Mouse (Mus musculus) ES-CJ7 (cell line): ENCODE data around the gene Rassf6.

ENCODE experiments used
- DNase-seq: peaks from one replicate; pipeline ENCODE4 v3.0.0; 2011; ENCODE audit warnings: low read depth, low spot score

Rassf6 gene

GRCm38 (mm10) chr5:90568338-90568737 lies 72.1 kb downstream of the Rassf6 start:
- no peak for DNase-seq

- DNase-seq: no peak
Observed at GRCm38 (mm10) chr5:90567788-90568187, 72.7 kb downstream of the Rassf6 start.

- no peak for DNase-seq
Observed at GRCm38 (mm10) chr5:90565205-90565604, 75.3 kb downstream of the Rassf6 start.

- no peak for DNase-seq
Observed at GRCm38 (mm10) chr5:90564161-90564560, 76.3 kb downstream of the Rassf6 start.

- no peak for DNase-seq
Observed at GRCm38 (mm10) chr5:90562880-90563279, 77.6 kb downstream of the Rassf6 start.

GRCm38 (mm10) chr5:90561721-90562275 lies 78.7 kb downstream of the Rassf6 start:
- no peak for DNase-seq

GRCm38 (mm10) chr5:90560743-90561142 lies 79.7 kb downstream of the Rassf6 start, which contains the start of gene 5830473C10Rik:
Gene 5830473C10Rik, plus strand, starts transcription at chr5:90561107.
- no peak for DNase-seq

- no peak for DNase-seq
Observed at GRCm38 (mm10) chr5:90556052-90556451, 84.4 kb downstream of the Rassf6 start.
